Mouse (Mus musculus): Measurements from ENCODE around the gene St6gal1. TPM values are rescaled to one million over a fixed set of nuclear protein-coding genes. Genes with fewer than 3 reads are reported as not detected.

Gene St6gal1
- polyA plus RNA-seq, 1 experiment = 22.1 TPM

- TF ChIP-seq CTCF (IDR thresholded peaks at IDR 0.05; ENCODE audit: insufficient read depth, low read length) (no peak), POLR2A (IDR thresholded peaks at IDR 0.05; ENCODE audit: borderline replicate concordance, extremely low read depth, low read depth, low read length) (no peak)
- H3K4me3 ChIP-seq (replicated peaks; ENCODE audit: extremely low read depth, low read depth, low read length) = no peak overlapping the region
- no peak for DNase-seq
- H3K4me1 ChIP-seq (ENCODE audit: control insufficient read depth, insufficient read depth, low read length) = peaks cover 16% of the 10 kb centered on the region
- 89% methylated on average over 5 of the region's 5 CpGs for WGBS
These were observed 19.3 kb downstream of the St6gal1 start for GRCm38 (mm10) chr16:23243726-23244425.

GRCm38 (mm10) chr16:23244486-23244885, 19.9 kb downstream of the St6gal1 start:
- DNase-seq = no peak

GRCm38 (mm10) chr16:23249285-23249684, 24.7 kb downstream of the St6gal1 start:
- no peak for DNase-seq
- H3K4me3 ChIP-seq (replicated peaks; ENCODE audit: extremely low read depth, low read depth, low read length) = no peak overlapping the region
- TF ChIP-seq POLR2A (IDR thresholded peaks at IDR 0.05; ENCODE audit: borderline replicate concordance, extremely low read depth, low read depth, low read length) (no peak), CTCF (IDR thresholded peaks at IDR 0.05; ENCODE audit: insufficient read depth, low read length) (no peak)

More at GRCm38 (mm10) chr16:23244486-23244885, 19.9 kb downstream of the St6gal1 start:
- WGBS = 89% methylated on average over 7 of the region's 7 CpGs
- H3K4me3 ChIP-seq (replicated peaks; ENCODE audit: extremely low read depth, low read depth, low read length) = no peak overlapping the region
- peaks cover 13% of the 10 kb centered on the region for H3K4me1 ChIP-seq (ENCODE audit: control insufficient read depth, insufficient read depth, low read length)
- no peak for TF ChIP-seq CTCF (IDR thresholded peaks at IDR 0.05; ENCODE audit: insufficient read depth, low read length)
- no peak for TF ChIP-seq POLR2A (IDR thresholded peaks at IDR 0.05; ENCODE audit: borderline replicate concordance, extremely low read depth, low read depth, low read length)

GRCm38 (mm10) chr16:23249762-23250161, 25.2 kb downstream of the St6gal1 start:
- TF ChIP-seq CTCF (IDR thresholded peaks at IDR 0.05; ENCODE audit: insufficient read depth, low read length) (no peak), POLR2A (IDR thresholded peaks at IDR 0.05; ENCODE audit: borderline replicate concordance, extremely low read depth, low read depth, low read length) (no peak)
- H3K4me3 ChIP-seq (replicated peaks; ENCODE audit: extremely low read depth, low read depth, low read length) = no peak overlapping the region
- no peak for DNase-seq
- WGBS = 86% methylated on average over 6 of the region's 6 CpGs
- H3K4me1 ChIP-seq (ENCODE audit: control insufficient read depth, insufficient read depth, low read length) = no peaks in the 10 kb centered on the region; the same call in 1 of the 2 replicates

More at GRCm38 (mm10) chr16:23249285-23249684, 24.7 kb downstream of the St6gal1 start:
- 57% methylated on average over 4 of the region's 4 CpGs for WGBS
- no peaks in the 10 kb centered on the region; the same call in 1 of the 2 replicates for H3K4me1 ChIP-seq (ENCODE audit: control insufficient read depth, insufficient read depth, low read length)

- no peaks in the 10 kb centered on the region; the same call in 1 of the 2 replicates for H3K4me1 ChIP-seq (ENCODE audit: control insufficient read depth, insufficient read depth, low read length)
- TF ChIP-seq POLR2A (IDR thresholded peaks at IDR 0.05; ENCODE audit: borderline replicate concordance, extremely low read depth, low read depth, low read length) (no peak), CTCF (IDR thresholded peaks at IDR 0.05; ENCODE audit: insufficient read depth, low read length) (no peak)
- DNase-seq = no peak
- peak overlapping the region; percentile 18 for H3K4me3 ChIP-seq (replicated peaks; ENCODE audit: extremely low read depth, low read depth, low read length)
- WGBS = 60% methylated on average over 15 of the region's 15 CpGs
These were observed 26.3 kb downstream of the St6gal1 start for GRCm38 (mm10) chr16:23250556-23251444.

GRCm38 (mm10) chr16:23251445-23251773, 26.9 kb downstream of the St6gal1 start:
- Histone ChIP-seq H3K4me3 (replicated peaks; ENCODE audit: extremely low read depth, low read depth, low read length) (no peak overlapping the region), H3K4me1 (ENCODE audit: control insufficient read depth, insufficient read depth, low read length) (no peaks in the 10 kb centered on the region; the same call in 1 of the 2 replicates)
- DNase-seq = no peak
- TF ChIP-seq POLR2A (IDR thresholded peaks at IDR 0.05; ENCODE audit: borderline replicate concordance, extremely low read depth, low read depth, low read length) = no peak
- no peak for TF ChIP-seq CTCF (IDR thresholded peaks at IDR 0.05; ENCODE audit: insufficient read depth, low read length)
- 86% methylated on average over 2 of the region's 2 CpGs for WGBS

GRCm38 (mm10) chr16:23253620-23254019, 29.1 kb downstream of the St6gal1 start:
- TF ChIP-seq CTCF (IDR thresholded peaks at IDR 0.05; ENCODE audit: insufficient read depth, low read length) = no peak
- no peak for TF ChIP-seq POLR2A (IDR thresholded peaks at IDR 0.05; ENCODE audit: borderline replicate concordance, extremely low read depth, low read depth, low read length)
- no peak for DNase-seq
- 57% methylated on average over 6 of the region's 6 CpGs for WGBS
- H3K4me3 ChIP-seq (replicated peaks; ENCODE audit: extremely low read depth, low read depth, low read length) = no peak overlapping the region
- peaks cover 2% of the 10 kb centered on the region; the same call in 1 of the 2 replicates for H3K4me1 ChIP-seq (ENCODE audit: control insufficient read depth, insufficient read depth, low read length)

- TF ChIP-seq CTCF (IDR thresholded peaks at IDR 0.05; ENCODE audit: insufficient read depth, low read length) (no peak), POLR2A (IDR thresholded peaks at IDR 0.05; ENCODE audit: borderline replicate concordance, extremely low read depth, low read depth, low read length) (no peak)
- WGBS = 45% methylated on average over 1 of the region's 1 CpGs
- H3K4me3 ChIP-seq (replicated peaks; ENCODE audit: extremely low read depth, low read depth, low read length) = no peak overlapping the region
- peaks cover 4% of the 10 kb centered on the region; the same call in 1 of the 2 replicates for H3K4me1 ChIP-seq (ENCODE audit: control insufficient read depth, insufficient read depth, low read length)
- no peak for DNase-seq
These were observed 29.5 kb downstream of the St6gal1 start for GRCm38 (mm10) chr16:23254062-23254461.

GRCm38 (mm10) chr16:23256638-23257037, 32.1 kb downstream of the St6gal1 start:
- no peak for DNase-seq
- peaks cover 5% of the 10 kb centered on the region; the same call in 1 of the 2 replicates for H3K4me1 ChIP-seq (ENCODE audit: control insufficient read depth, insufficient read depth, low read length)
- TF ChIP-seq CTCF (IDR thresholded peaks at IDR 0.05; ENCODE audit: insufficient read depth, low read length) = no peak
- TF ChIP-seq POLR2A (IDR thresholded peaks at IDR 0.05; ENCODE audit: borderline replicate concordance, extremely low read depth, low read depth, low read length) = no peak
- WGBS = 73% methylated on average over 7 of the region's 7 CpGs
- no peak overlapping the region for H3K4me3 ChIP-seq (replicated peaks; ENCODE audit: extremely low read depth, low read depth, low read length)
